Mouse (Mus musculus): ENCODE results near the gene Vsig10l. TPM values are rescaled to one million over a fixed set of nuclear protein-coding genes. Genes with fewer than 3 reads are reported as not detected.
A peak's percentile ranks its signal among the peaks of the same experiment; 100 is the strongest.

Gene Vsig10l
- polyA plus RNA-seq, 1 experiment from 2014 or later = 3.8 TPM

DNA sequence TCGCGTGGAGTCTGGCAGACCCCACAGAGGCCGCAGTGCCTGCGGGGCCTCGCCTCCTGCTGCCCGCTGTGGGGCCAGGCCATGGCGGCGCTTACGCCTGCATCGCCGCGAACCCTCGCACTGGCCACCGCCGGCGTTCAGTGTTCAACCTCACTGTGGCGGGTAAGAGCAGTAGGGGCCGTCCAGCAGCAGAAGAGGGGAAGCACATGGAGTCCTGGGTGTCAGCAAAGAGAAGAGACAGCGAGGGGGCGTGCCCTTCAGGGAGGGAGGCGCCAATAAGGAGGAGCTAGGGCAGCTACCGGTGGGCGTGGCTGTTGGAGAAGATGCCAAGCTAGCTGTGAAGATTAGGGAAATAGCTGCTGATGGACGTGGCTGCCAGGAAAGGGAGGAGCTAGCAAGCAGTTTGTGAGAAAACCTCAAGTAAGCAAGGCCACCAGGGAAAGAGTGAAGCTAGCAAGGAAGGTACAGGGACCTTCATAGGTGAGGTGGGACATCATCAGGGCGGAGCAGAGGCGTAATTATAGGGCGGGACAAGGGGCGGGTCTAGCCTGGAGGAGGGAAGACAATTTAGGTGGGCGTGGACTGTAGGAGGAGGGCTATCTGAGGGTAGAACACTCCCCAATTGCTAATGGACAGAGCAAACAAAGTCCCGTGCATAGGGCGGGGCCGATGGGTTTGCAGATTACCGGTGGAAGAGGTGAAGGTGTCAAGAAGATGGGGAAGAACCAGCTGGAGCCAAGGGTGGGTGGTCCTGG is 2.6 kb downstream of the Vsig10l start:
- WGBS = under 1% methylated on average over 33 of the region's 33 CpGs

DNA sequence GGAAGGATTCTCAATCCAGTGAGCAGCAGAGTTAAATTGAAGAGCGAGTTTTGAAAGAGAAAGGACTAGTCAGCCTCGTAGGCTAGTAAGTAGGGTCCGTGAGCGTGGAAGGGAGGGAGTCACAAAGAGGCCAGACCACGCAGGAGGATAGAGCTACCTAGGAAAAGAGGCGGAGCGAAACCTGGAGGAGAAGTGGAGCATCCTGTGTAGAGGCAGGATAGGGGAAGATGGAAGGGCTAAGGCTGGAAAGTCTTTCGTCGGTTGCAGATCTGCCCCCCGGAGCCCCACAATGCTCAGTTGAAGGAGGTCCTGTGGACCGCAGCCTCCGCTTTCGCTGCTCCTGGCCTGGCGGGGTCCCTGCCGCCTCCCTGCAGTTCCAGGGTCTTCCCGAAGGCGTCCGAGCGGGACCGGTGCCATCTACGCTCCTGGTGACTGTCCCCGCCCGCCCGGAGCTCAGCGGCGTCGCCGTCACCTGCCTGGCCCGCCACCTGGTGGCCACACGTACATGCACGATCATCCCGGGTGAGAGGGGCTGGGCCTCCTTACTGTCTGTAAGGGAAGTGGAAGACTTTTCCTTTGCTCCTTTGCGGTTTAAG is 3.2 kb downstream of the Vsig10l start:
- Histone ChIP-seq H3K4me1 (replicated peaks) (peaks cover 19% of the 10 kb centered on the region), H3K9me3 (no peaks in the 10 kb centered on the region), H3K27me3 (ENCODE audit: insufficient read depth, poor library complexity, severe bottlenecking) (peaks cover 46% of the 10 kb centered on the region), H3K4me3 (peak overlapping the region; percentile 61), H3K36me3 (no peaks in the 10 kb centered on the region), H3K27ac (peak overlapping the region; percentile 46; the same call in 1 of the 2 replicates)
- DNase-seq (ENCODE audit: low spot score) = peak; percentile 82
- 1% methylated on average over 33 of the region's 33 CpGs for WGBS

More for the DNA sequence above, 2.6 kb downstream of the Vsig10l start:
- peak; percentile 84 for DNase-seq (ENCODE audit: low spot score)
- H3K4me1 ChIP-seq (replicated peaks) = peaks cover 19% of the 10 kb centered on the region
- no peaks in the 10 kb centered on the region for H3K9me3 ChIP-seq
- peak overlapping the region; percentile 61 for H3K4me3 ChIP-seq
- H3K27ac ChIP-seq = peak overlapping the region; percentile 67; the same call in 1 of the 2 replicates
- H3K36me3 ChIP-seq = no peaks in the 10 kb centered on the region
- peaks cover 46% of the 10 kb centered on the region for H3K27me3 ChIP-seq (ENCODE audit: insufficient read depth, poor library complexity, severe bottlenecking)

DNA sequence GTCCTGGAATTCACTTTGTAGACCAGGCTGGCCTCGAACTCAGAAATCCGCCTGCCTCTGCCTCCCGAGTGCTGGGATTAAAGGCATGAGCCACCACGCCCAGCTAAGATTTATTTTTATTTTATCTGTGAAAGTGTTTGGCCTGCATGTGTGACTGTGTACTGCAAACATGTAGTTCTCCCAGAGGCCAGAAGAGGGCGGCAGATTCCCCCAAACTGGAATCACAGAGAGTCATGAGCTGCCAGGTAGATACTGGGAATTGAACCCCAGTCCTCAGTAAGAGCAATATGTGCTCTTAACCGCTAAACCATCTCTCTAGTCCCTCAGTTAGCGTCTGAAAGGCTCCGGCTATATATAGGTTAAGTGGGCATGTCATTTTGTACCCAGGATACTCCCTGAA is 7.4 kb downstream of the Vsig10l start:
- Histone ChIP-seq H3K27me3 (ENCODE audit: insufficient read depth, poor library complexity, severe bottlenecking) (peaks cover 25% of the 10 kb centered on the region), H3K4me3 (no peak overlapping the region), H3K27ac (no peak overlapping the region), H3K36me3 (no peaks in the 10 kb centered on the region; the same call in 1 of the 2 replicates), H3K9me3 (no peaks in the 10 kb centered on the region), H3K4me1 (replicated peaks) (peaks cover 14% of the 10 kb centered on the region)
- peak; percentile 66 for DNase-seq (ENCODE audit: low spot score)
- 41% methylated on average over 8 of the region's 8 CpGs for WGBS

DNA sequence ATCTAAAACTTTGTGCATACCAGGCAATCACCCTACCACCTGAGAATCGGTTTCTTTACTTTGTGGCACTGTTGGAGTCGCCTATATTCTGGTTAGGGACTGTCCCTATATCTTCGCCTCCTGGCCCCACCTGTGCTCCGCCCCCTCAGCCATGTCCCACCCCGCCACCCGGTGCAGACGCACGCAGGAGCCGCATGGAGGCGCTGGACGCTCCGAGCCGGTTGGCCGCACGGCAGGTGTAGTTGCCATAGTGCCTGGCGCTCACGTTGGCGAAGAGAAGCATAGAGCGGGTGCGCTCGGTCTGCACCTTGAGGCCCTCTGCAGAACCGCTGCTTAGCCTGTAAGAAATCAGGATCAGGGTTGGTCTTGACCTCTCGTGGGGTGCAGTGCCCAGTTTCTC is 12.8 kb downstream of the Vsig10l start:
- no peak overlapping the region for H3K27ac ChIP-seq
- H3K27me3 ChIP-seq (ENCODE audit: insufficient read depth, poor library complexity, severe bottlenecking) = peaks cover 56% of the 10 kb centered on the region
- peaks cover 5% of the 10 kb centered on the region; the same call in 1 of the 2 replicates for H3K36me3 ChIP-seq
- H3K4me1 ChIP-seq (replicated peaks) = peaks cover 21% of the 10 kb centered on the region
- H3K9me3 ChIP-seq = no peaks in the 10 kb centered on the region
- 9% methylated on average over 23 of the region's 23 CpGs for WGBS
- DNase-seq (ENCODE audit: low spot score) = no peak
- H3K4me3 ChIP-seq = no peak overlapping the region

DNA sequence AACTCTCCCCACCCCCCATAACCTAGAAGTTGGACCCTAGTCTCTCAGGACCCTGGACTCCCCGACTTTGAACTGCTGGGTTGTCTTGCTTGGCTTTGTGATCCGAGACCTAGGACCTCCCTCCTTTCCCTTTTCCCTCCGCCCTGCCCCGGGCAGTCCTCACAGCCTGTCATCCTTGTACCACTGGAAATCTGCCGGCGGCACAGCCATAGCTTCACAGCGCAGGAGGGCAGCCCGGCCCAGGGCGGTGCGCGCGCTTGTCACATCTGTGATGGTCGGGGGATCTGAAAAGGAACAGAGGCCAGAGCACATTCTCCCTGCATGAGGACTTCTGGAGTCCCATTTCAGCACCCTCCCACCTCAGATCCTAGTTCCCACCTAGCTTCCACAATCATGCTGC is 13.4 kb downstream of the Vsig10l start:
- 2% methylated on average over 13 of the region's 13 CpGs for WGBS
- no peak for DNase-seq (ENCODE audit: low spot score)

DNA sequence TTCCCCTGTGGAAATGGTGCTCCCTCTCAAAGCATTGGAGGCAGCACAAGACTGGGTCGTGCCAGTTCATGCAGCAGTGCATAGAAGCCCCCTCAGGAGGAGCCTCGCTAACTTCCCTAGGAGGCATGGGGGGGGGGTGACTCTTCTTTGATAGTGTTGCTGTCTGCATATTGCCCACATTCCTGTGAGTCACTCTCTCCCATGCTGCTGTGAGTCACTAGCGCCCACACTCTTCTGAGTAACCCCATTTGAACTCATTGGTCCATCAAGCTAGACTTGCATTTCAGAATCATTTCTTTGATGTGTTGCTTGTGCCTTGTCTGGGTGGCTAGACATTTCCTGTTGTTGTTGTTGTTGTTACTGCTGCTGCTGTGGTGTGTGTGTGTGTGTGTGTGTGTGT is 18.2 kb downstream of the Vsig10l start:
- Histone ChIP-seq H3K27me3 (ENCODE audit: insufficient read depth, poor library complexity, severe bottlenecking) (peaks cover 36% of the 10 kb centered on the region), H3K36me3 (0 out of 2 replicates have a peak, but pooled peaks cover 5% of the 10 kb centered on the region), H3K27ac (no peak overlapping the region), H3K4me3 (no peak overlapping the region), H3K9me3 (no peaks in the 10 kb centered on the region), H3K4me1 (replicated peaks) (peaks cover 19% of the 10 kb centered on the region)
- WGBS = 68% methylated on average over 3 of the region's 3 CpGs
- no peak for DNase-seq (ENCODE audit: low spot score)

More for the DNA sequence above, 13.4 kb downstream of the Vsig10l start:
- Histone ChIP-seq H3K27me3 (ENCODE audit: insufficient read depth, poor library complexity, severe bottlenecking) (peaks cover 56% of the 10 kb centered on the region), H3K36me3 (peaks cover 5% of the 10 kb centered on the region; the same call in 1 of the 2 replicates), H3K4me1 (replicated peaks) (peaks cover 21% of the 10 kb centered on the region), H3K27ac (no peak overlapping the region), H3K9me3 (no peaks in the 10 kb centered on the region), H3K4me3 (peak overlapping the region; percentile 25)

DNA sequence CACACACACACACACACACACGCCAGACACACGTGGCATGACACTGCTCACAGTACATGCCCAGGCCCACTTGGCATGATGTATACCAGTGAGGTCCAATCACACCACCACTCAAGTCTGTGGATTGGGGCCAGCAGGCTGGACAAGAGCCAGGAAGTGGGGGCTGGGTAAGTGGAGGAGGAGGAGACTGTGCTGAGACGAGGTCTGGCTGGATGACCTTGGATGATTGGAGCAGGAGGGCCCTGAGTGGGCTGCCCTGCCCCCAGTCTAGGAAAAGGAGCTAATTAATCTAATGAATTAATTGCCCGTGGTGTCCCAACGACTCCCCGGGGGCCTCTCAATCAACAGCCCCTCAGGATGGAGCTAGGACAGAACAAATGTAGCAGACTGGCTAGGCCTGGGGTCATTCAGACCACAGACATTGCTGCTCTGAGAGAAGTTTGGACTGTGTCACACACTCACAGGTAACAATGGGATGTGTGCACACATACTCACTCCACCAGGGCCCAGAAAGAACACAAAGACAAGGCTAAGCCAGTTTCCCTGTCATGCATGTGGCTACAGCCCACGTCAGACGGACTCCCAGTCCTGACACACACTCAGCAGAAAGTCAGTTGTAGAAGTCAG is 19.3 kb downstream of the Vsig10l start:
- Histone ChIP-seq H3K27me3 (ENCODE audit: insufficient read depth, poor library complexity, severe bottlenecking) (peaks cover 26% of the 10 kb centered on the region), H3K36me3 (0 out of 2 replicates have a peak, but pooled peaks cover 5% of the 10 kb centered on the region), H3K27ac (no peak overlapping the region), H3K4me1 (replicated peaks) (peaks cover 11% of the 10 kb centered on the region), H3K9me3 (no peaks in the 10 kb centered on the region), H3K4me3 (no peak overlapping the region)
- DNase-seq (ENCODE audit: low spot score) = no peak
- 72% methylated on average over 8 of the region's 8 CpGs for WGBS

DNA sequence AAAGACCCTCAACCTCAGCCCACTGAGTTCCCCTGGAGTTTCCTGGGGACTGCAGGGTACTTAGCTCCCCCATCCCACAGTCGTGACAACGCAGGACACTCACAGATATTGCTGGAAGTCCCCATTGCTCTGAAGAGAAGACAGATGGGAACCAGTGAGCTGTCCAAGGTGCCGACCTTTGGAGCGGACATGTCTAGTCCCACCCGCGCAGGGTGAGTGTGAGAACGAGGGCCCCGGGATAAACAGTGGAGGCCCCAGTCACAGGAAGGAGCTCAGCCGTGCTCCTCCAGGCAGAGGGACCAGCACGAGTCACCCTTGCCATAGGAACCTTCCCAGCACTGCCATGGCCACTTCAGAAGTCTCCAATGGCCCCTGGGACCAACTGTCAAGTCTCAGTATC is 20.3 kb downstream of the Vsig10l start:
- Histone ChIP-seq H3K27me3 (ENCODE audit: insufficient read depth, poor library complexity, severe bottlenecking) (peaks cover 16% of the 10 kb centered on the region), H3K36me3 (0 out of 2 replicates have a peak, but pooled peaks cover 5% of the 10 kb centered on the region), H3K4me1 (replicated peaks) (peaks cover 11% of the 10 kb centered on the region), H3K9me3 (no peaks in the 10 kb centered on the region), H3K4me3 (no peak overlapping the region), H3K27ac (no peak overlapping the region)
- 16% methylated on average over 10 of the region's 10 CpGs for WGBS
- no peak for DNase-seq (ENCODE audit: low spot score)

DNA sequence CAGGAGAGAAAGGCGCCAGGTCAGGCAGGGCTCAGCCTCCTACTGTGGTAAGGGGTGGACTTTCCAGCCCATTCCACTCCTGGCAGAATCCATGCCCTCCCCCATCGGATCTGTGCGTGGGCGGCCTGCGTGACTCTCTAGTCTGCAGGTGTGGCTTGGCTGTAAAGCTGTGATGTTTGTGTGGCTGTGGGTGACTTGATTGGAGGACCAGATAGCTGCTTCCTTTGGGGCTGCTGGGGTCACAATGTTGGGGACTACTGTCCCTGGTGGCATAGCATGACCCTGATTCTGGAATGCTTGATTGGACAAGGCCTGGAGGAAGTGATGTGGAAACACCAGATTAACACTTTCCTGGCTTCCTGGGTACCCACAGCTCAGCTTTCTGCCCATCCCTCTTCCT is 25.7 kb downstream of the Vsig10l start:
- H3K36me3 ChIP-seq = no peaks in the 10 kb centered on the region
- DNase-seq (ENCODE audit: low spot score) = no peak
- peaks cover 24% of the 10 kb centered on the region for H3K4me1 ChIP-seq (replicated peaks)
- no peaks in the 10 kb centered on the region for H3K9me3 ChIP-seq
- peaks cover 13% of the 10 kb centered on the region; the same call in 1 of the 2 replicates for H3K27me3 ChIP-seq (ENCODE audit: insufficient read depth, poor library complexity, severe bottlenecking)
- H3K4me3 ChIP-seq = peak overlapping the region; percentile 76; the same call in 1 of the 2 replicates
- 48% methylated on average over 5 of the region's 5 CpGs for WGBS
- H3K27ac ChIP-seq = no peak overlapping the region

DNA sequence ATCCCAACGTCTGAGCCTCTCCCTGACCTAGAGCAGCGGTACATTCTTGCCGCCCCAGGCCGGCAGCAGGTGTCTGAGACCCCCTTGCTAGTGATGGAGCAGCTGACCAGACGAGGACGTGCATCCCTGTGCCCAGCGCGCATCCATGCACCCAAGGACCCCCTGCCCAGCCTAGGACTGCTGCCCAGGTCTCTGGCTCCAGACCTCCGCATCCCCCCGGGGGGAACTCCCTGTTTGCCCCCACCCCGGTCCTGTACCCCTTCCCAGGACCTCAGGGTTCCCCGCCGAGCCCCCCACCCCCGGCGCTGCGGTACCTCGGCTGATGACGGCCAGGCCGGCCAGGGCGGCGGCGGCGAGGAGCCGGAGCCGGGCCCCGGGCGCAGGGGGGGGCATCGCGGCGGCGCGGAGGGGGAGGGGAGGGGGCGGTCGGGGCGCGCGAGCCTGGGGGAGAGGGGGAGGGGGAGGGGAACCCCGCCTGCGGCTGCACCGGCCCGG is 26.7 kb downstream of the Vsig10l start, which contains the start of gene Iglon5:
Gene Iglon5, minus strand, starts transcription at position 445 of the 495 bp plus-strand sequence.
- Histone ChIP-seq H3K4me3 (peak within 1 kb of the TSS; percentile 76), H3K27me3 (ENCODE audit: insufficient read depth, poor library complexity, severe bottlenecking) (peaks cover 13% of the 10 kb centered on the region; the same call in 1 of the 2 replicates), H3K9me3 (no peaks in the 10 kb centered on the region), H3K27ac (peak within 1 kb of the TSS; percentile 93), H3K4me1 (replicated peaks) (peaks cover 24% of the 10 kb centered on the region), H3K36me3 (no peaks in the 10 kb centered on the region)
- DNase-seq (ENCODE audit: low spot score) = peak; percentile 43
- WGBS = 1% methylated on average over 22 of the region's 41 CpGs

DNA sequence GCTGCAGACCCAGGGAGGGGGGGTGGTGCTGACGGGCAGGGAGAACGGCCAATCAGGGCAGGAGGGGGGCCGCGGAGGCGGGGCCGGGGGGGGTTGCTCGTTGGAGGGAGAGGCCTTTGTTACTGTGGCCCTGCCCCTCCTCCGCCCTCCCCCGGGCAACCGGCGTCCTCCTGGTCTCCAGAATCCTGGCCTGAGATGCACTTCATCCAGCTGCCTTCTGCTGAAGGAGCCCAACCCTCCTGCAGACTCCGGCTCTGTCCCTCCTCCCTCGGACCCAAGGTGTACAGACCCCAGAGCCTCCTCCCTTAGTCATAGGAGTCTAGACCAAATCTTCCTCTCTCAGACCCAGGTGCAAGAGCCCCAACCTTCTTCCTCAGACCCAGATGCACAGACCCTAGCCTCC is 27.2 kb downstream of the Vsig10l start:
- DNase-seq (ENCODE audit: low spot score) = peak; percentile 86
- Histone ChIP-seq H3K27ac (peak overlapping the region; percentile 93), H3K27me3 (ENCODE audit: insufficient read depth, poor library complexity, severe bottlenecking) (peaks cover 13% of the 10 kb centered on the region; the same call in 1 of the 2 replicates), H3K9me3 (no peaks in the 10 kb centered on the region), H3K36me3 (no peaks in the 10 kb centered on the region), H3K4me3 (peak overlapping the region; percentile 76), H3K4me1 (replicated peaks) (peaks cover 24% of the 10 kb centered on the region)
- under 1% methylated on average over 12 of the region's 13 CpGs for WGBS

DNA sequence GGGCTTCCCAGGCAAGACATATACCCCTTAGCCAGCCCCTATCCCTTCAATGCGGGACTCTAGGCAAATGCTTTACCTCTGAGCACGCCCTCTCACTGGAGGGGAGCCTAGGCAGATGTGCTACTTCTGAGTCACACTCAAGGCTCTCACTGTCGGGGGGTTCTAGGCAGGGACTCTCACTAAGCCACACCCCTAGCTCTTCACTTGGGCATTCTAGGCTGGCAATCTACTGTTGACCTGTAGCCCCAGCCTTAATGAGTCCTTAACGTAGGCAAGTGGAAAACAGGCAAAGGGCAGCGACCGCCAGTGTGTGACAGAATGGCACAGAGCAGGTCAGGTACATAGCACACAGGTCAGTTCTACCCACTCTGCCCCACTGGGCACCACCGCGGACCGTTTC is 27.9 kb downstream of the Vsig10l start:
- no peak overlapping the region for H3K27ac ChIP-seq
- 68% methylated on average over 9 of the region's 9 CpGs for WGBS
- 0 out of 2 replicates have a peak overlapping the region, but pooled peaks have one; percentile 76 for H3K4me3 ChIP-seq

More for the DNA sequence above, 27.9 kb downstream of the Vsig10l start:
- H3K27me3 ChIP-seq (ENCODE audit: insufficient read depth, poor library complexity, severe bottlenecking) = peaks cover 18% of the 10 kb centered on the region; the same call in 1 of the 2 replicates
- no peak for DNase-seq (ENCODE audit: low spot score)
- peaks cover 24% of the 10 kb centered on the region for H3K4me1 ChIP-seq (replicated peaks)
- H3K36me3 ChIP-seq = no peaks in the 10 kb centered on the region
- H3K9me3 ChIP-seq = no peaks in the 10 kb centered on the region
